Mouse (Mus musculus): Measurements from ENCODE around the gene Ier2.
"Not testable (repeated sequence)": the region's sequence is repeated elsewhere in the genome, so short reads cannot be mapped to it uniquely, and the experiment has no call there.

Gene Ier2

GRCm38 (mm10) chr8:84698288-84698687 is 35.6 kb upstream of the Ier2 start:
- DNase-seq (ENCODE audit: low spot score): no peak

GRCm38 (mm10) chr8:84697166-84698130 is 34.8 kb upstream of the Ier2 start:
- no peak for DNase-seq (ENCODE audit: low spot score)

- DNase-seq (ENCODE audit: low spot score): no peak
Measured at GRCm38 (mm10) chr8:84695140-84695539, 32.5 kb upstream of the Ier2 start.

- no peak for DNase-seq (ENCODE audit: low spot score)
Measured at GRCm38 (mm10) chr8:84693332-84693731, 30.7 kb upstream of the Ier2 start.

GRCm38 (mm10) chr8:84689091-84689915 is 26.7 kb upstream of the Ier2 start:
- DNase-seq (ENCODE audit: low spot score): peak; percentile 86

- DNase-seq (ENCODE audit: low spot score): peak; percentile 68
Measured at GRCm38 (mm10) chr8:84687705-84688100, 25.1 kb upstream of the Ier2 start, which contains the start of gene Nacc1. Gene Nacc1, minus strand, starts transcription at chr8:84687862.

GRCm38 (mm10) chr8:84687003-84687704 is 24.5 kb upstream of the Ier2 start:
- DNase-seq (ENCODE audit: low spot score): no peak

GRCm38 (mm10) chr8:84686191-84687002 is 23.7 kb upstream of the Ier2 start, which contains the start of gene Trmt1:
Gene Trmt1, plus strand, starts transcription at chr8:84686307.
- DNase-seq (ENCODE audit: low spot score): no peak

- DNase-seq (ENCODE audit: low spot score): no peak
Measured at GRCm38 (mm10) chr8:84684537-84684936, 21.9 kb upstream of the Ier2 start.

GRCm38 (mm10) chr8:84682257-84682656 is 19.6 kb upstream of the Ier2 start:
- no peak for DNase-seq (ENCODE audit: low spot score)

- no peak for DNase-seq (ENCODE audit: low spot score)
Measured at GRCm38 (mm10) chr8:84681476-84681875, 18.8 kb upstream of the Ier2 start.

GRCm38 (mm10) chr8:84677305-84677704 is 14.7 kb upstream of the Ier2 start:
- DNase-seq (ENCODE audit: low spot score): no peak

GRCm38 (mm10) chr8:84670295-84671006 is 7.8 kb upstream of the Ier2 start:
- not testable (repeated sequence) for DNase-seq (ENCODE audit: low spot score)

- no peak for DNase-seq (ENCODE audit: low spot score)
Measured at GRCm38 (mm10) chr8:84668731-84669485, 6.3 kb upstream of the Ier2 start.

- no peak for DNase-seq (ENCODE audit: low spot score)
Measured at GRCm38 (mm10) chr8:84668081-84668480, 5.4 kb upstream of the Ier2 start.

GRCm38 (mm10) chr8:84665385-84665893 is 2.8 kb upstream of the Ier2 start:
- DNase-seq (ENCODE audit: low spot score): no peak

GRCm38 (mm10) chr8:84664566-84665384 is 2.1 kb upstream of the Ier2 start:
- peak; percentile 61 for DNase-seq (ENCODE audit: low spot score)

- peak; percentile 95 for DNase-seq (ENCODE audit: low spot score)
Measured at GRCm38 (mm10) chr8:84663483-84664327, 1.1 kb upstream of the Ier2 start.

Measured in left cerebral cortex, adult 11 months (tissue).